Mouse (Mus musculus): Measurements from ENCODE around the gene Tax1bp3. TPM values are rescaled to one million over a fixed set of nuclear protein-coding genes. Genes with fewer than 3 reads are reported as not detected.

Tax1bp3 gene
- total and polyA plus RNA-seq, 3 experiments = 2.6 to 3.3 (median 2.8) TPM

GRCm38 (mm10) chr11:73193047-73193446 lies 16.2 kb downstream of the Tax1bp3 start:
- Histone ChIP-seq H3K27ac (ENCODE audit: insufficient read depth, low read depth) (no peak overlapping the region), H3K4me1 (ENCODE audit: control insufficient read depth in 1 of 2, insufficient read depth in 2 of 2) (peaks cover 2 to 9% of the 10 kb centered on the region in 2 experiments; a peak in 1 of 4 replicates), H3K36me3 (replicated peaks in 1 of 2; ENCODE audit: control insufficient read depth in 1 of 2, insufficient read depth in 1 of 2, low read length in 1 of 2) (peaks cover 0 to 38% of the 10 kb centered on the region in 2 experiments), H3K79me2 (replicated peaks; ENCODE audit: control insufficient read depth, extremely low read depth, insufficient read depth, poor library complexity, severe bottlenecking) (no peaks in the 10 kb centered on the region), H3K9me3 (replicated peaks; ENCODE audit: low read length) (no peaks in the 10 kb centered on the region), H3K27me3 (replicated peaks) (no peaks in the 10 kb centered on the region), H3K4me2 (ENCODE audit: insufficient read depth, low read depth, poor library complexity, severe bottlenecking) (no peak overlapping the region), H3K4me3 (replicated peaks in 1 of 3; ENCODE audit: low read depth in 2 of 3, low read length in 2 of 3, poor library complexity in 1 of 3) (no peak overlapping the region), H3K9ac (ENCODE audit: insufficient read depth, low read depth) (no peak overlapping the region)
- dilution Hi-C loops (cut with MboI; ENCODE audit: extremely low pct_ligation_motif_present, extremely low pct_unique_long_range_greater_than_20kb, low sequenced_read_pairs) (no loop called here), in situ Hi-C loops (cut with MboI; ENCODE audit: low pct_ligation_motif_present, low pct_unique_long_range_greater_than_20kb, low sequenced_read_pairs) (no loop called here)
- DNase-seq (ENCODE audit: extremely low read depth) = no peak
- no peak for TF ChIP-seq KAT2A (IDR thresholded peaks at IDR 0.05; ENCODE audit: insufficient replicate concordance, low read length)
- TF ChIP-seq RCOR1 (conservative IDR thresholded peaks at IDR 0.05; ENCODE audit: low read depth, low read length) = no peak
- TF ChIP-seq SIN3A (IDR thresholded peaks at IDR 0.05; ENCODE audit: low read length) = no peak
- no peak for TF ChIP-seq IRF4 (IDR thresholded peaks at IDR 0.05; ENCODE audit: low read depth, low read length)
- no peak for TF ChIP-seq TCF12 (IDR thresholded peaks at IDR 0.05; ENCODE audit: low read depth, low read length)
- TF ChIP-seq UBTF (IDR thresholded peaks at IDR 0.05; ENCODE audit: low read depth, low read length) = no peak
- no peak for TF ChIP-seq SMC3 (IDR thresholded peaks at IDR 0.05; ENCODE audit: low read depth, low read length)
- TF ChIP-seq ZKSCAN1 (IDR thresholded peaks at IDR 0.05; ENCODE audit: borderline replicate concordance, low read depth, low read length) = no peak

GRCm38 (mm10) chr11:73194444-73194843 lies 17.6 kb downstream of the Tax1bp3 start:
- H3K9me3 ChIP-seq (replicated peaks; ENCODE audit: low read length) = no peaks in the 10 kb centered on the region
- TF ChIP-seq EP300 (IDR thresholded peaks at IDR 0.05; ENCODE audit: low read length) (no peak), ZMIZ1 (IDR thresholded peaks at IDR 0.05; ENCODE audit: low read depth, low read length) (no peak), RAD21 (IDR thresholded peaks at IDR 0.05; ENCODE audit: low read depth, low read length) (no peak), E2F4 (IDR thresholded peaks at IDR 0.05; ENCODE audit: insufficient replicate concordance, low read depth, low read length) (no peak), CHD2 (IDR thresholded peaks at IDR 0.05; ENCODE audit: low read length) (no peak), BHLHE40 (IDR thresholded peaks at IDR 0.05; ENCODE audit: low read depth, low read length) (no peak), ETS1 (conservative IDR thresholded peaks at IDR 0.05; ENCODE audit: low read depth, low read length) (no peak), SMC3 (IDR thresholded peaks at IDR 0.05; ENCODE audit: low read depth, low read length) (no peak), UBTF (IDR thresholded peaks at IDR 0.05; ENCODE audit: low read depth, low read length) (no peak), IRF4 (IDR thresholded peaks at IDR 0.05; ENCODE audit: low read depth, low read length) (no peak), MAZ (IDR thresholded peaks at IDR 0.05; ENCODE audit: low read depth, low read length) (no peak), NELFE (IDR thresholded peaks at IDR 0.05; ENCODE audit: low read depth, low read length) (no peak), MEF2A (IDR thresholded peaks at IDR 0.05; ENCODE audit: borderline replicate concordance, low read depth, low read length) (no peak)
- no peak overlapping the region for H3K4me3 ChIP-seq (replicated peaks in 1 of 3; ENCODE audit: low read depth in 2 of 3, low read length in 2 of 3, poor library complexity in 1 of 3)
- no peak for DNase-seq (ENCODE audit: extremely low read depth)
- in situ Hi-C loops (cut with MboI; ENCODE audit: low pct_ligation_motif_present, low pct_unique_long_range_greater_than_20kb, low sequenced_read_pairs) (no loop called here), dilution Hi-C loops (cut with MboI; ENCODE audit: extremely low pct_ligation_motif_present, extremely low pct_unique_long_range_greater_than_20kb, low sequenced_read_pairs) (no loop called here)
- no peaks in the 10 kb centered on the region for H3K27me3 ChIP-seq (replicated peaks)
- peaks cover 2 to 16% of the 10 kb centered on the region in 2 experiments; a peak in 2 of 4 replicates for H3K4me1 ChIP-seq (ENCODE audit: control insufficient read depth in 1 of 2, insufficient read depth in 2 of 2)
- no peak overlapping the region for H3K27ac ChIP-seq (ENCODE audit: insufficient read depth, low read depth)
- H3K4me2 ChIP-seq (ENCODE audit: insufficient read depth, low read depth, poor library complexity, severe bottlenecking) = no peak overlapping the region
- H3K9ac ChIP-seq (ENCODE audit: insufficient read depth, low read depth) = no peak overlapping the region
- peaks cover 0 to 29% of the 10 kb centered on the region in 2 experiments for H3K36me3 ChIP-seq (replicated peaks in 1 of 2; ENCODE audit: control insufficient read depth in 1 of 2, insufficient read depth in 1 of 2, low read length in 1 of 2)
- H3K79me2 ChIP-seq (replicated peaks; ENCODE audit: control insufficient read depth, extremely low read depth, insufficient read depth, poor library complexity, severe bottlenecking) = no peaks in the 10 kb centered on the region
